Mouse (Mus musculus): ENCODE results near the gene Golga7b.

DNA sequence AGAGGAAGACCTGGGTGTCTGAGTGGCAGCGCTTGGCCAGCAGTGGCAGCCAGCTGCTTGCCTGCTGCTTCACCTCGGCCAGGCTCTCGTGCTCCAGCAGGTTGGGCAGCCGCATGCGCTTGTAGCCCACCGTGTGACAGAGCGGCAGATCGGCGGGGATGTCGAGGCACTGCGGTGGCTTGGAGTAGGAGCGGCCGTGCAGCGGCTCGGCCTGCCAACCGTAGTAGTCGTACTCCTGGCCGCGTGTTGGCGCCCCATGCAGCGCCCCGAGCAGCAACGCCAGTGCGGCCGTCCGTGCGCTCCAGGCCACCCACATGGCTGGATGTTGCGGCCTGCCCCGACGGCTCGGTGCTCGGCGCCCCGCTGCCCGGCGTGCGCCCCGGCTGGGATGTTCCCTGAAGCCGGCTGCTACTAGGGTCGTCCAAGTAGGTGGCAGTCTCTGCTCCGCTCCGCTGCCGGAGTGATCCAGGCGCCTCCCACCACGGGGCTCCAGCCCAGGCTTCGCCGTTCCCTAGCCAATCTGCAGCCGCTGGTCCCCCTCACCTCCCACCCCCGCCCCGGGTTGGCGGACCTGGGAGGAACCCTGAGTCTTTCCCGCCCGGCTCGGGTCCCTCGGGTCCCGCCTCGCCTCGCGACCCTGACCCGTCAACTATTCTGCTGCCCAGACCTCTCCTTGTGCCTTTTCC, 45.5 kb upstream of the Golga7b start, which contains the start of gene Sfrp5:
- TF ChIP-seq CTCF (IDR thresholded peaks at IDR 0.05; ENCODE audit: borderline replicate concordance, insufficient read depth, low read depth, low read length) (no peak), POLR2A (IDR thresholded peaks at IDR 0.05; ENCODE audit: borderline replicate concordance, insufficient read depth, low read length) (no peak)
